Mouse (Mus musculus): ENCODE measurements around the gene Haus4. TPM values are rescaled to one million over a fixed set of nuclear protein-coding genes. Genes with fewer than 3 reads are reported as not detected.

Haus4 gene
- polyA plus RNA-seq, 1 experiment = 47.2 TPM

GRCm38 (mm10) chr14:54528446-54529111 lies 25.8 kb downstream of the Haus4 start:
- Histone ChIP-seq H3K4me1 (replicated peaks; ENCODE audit: control insufficient read depth, insufficient read depth, low read length) (peaks cover 13% of the 10 kb centered on the region), H3K27me3 (ENCODE audit: control insufficient read depth, insufficient read depth, low read length) (no peaks in the 10 kb centered on the region), H3K36me3 (ENCODE audit: control insufficient read depth, insufficient read depth, low read length) (no peaks in the 10 kb centered on the region), H3K4me3 (ENCODE audit: control insufficient read depth, insufficient read depth, low read length) (no peak overlapping the region), H3K27ac (ENCODE audit: control insufficient read depth, insufficient read depth, low read length) (no peak overlapping the region)
- 14% methylated on average over 17 of the region's 17 CpGs for WGBS
- DNase-seq = peak; percentile 89
- TF ChIP-seq POLR2A (IDR thresholded peaks at IDR 0.05; ENCODE audit: control insufficient read depth, extremely low read depth, insufficient read depth, low read length, poor library complexity) (no peak), CTCF (IDR thresholded peaks at IDR 0.05; ENCODE audit: borderline replicate concordance, control insufficient read depth, extremely low read depth, insufficient read depth, low read length, poor library complexity) (peak; percentile 24; the same call in 1 of the 2 replicates)

- TF ChIP-seq POLR2A (IDR thresholded peaks at IDR 0.05; ENCODE audit: control insufficient read depth, extremely low read depth, insufficient read depth, low read length, poor library complexity) (no peak), CTCF (IDR thresholded peaks at IDR 0.05; ENCODE audit: borderline replicate concordance, control insufficient read depth, extremely low read depth, insufficient read depth, low read length, poor library complexity) (no peak)
- WGBS = 14% methylated on average over 5 of the region's 5 CpGs
- H3K4me1 ChIP-seq (replicated peaks; ENCODE audit: control insufficient read depth, insufficient read depth, low read length) = peaks cover 13% of the 10 kb centered on the region
- no peaks in the 10 kb centered on the region for H3K36me3 ChIP-seq (ENCODE audit: control insufficient read depth, insufficient read depth, low read length)
- peak overlapping the region; percentile 10; the same call in 1 of the 2 replicates for H3K27ac ChIP-seq (ENCODE audit: control insufficient read depth, insufficient read depth, low read length)
- H3K27me3 ChIP-seq (ENCODE audit: control insufficient read depth, insufficient read depth, low read length) = no peaks in the 10 kb centered on the region
- no peak overlapping the region for H3K4me3 ChIP-seq (ENCODE audit: control insufficient read depth, insufficient read depth, low read length)
- DNase-seq = peak; percentile 22
These were observed 26.4 kb downstream of the Haus4 start for GRCm38 (mm10) chr14:54528007-54528393.

- Histone ChIP-seq H3K36me3 (ENCODE audit: control insufficient read depth, insufficient read depth, low read length) (no peaks in the 10 kb centered on the region), H3K27me3 (ENCODE audit: control insufficient read depth, insufficient read depth, low read length) (no peaks in the 10 kb centered on the region), H3K4me3 (ENCODE audit: control insufficient read depth, insufficient read depth, low read length) (0 out of 2 replicates have a peak overlapping the region, but pooled peaks have one; percentile 11), H3K4me1 (replicated peaks; ENCODE audit: control insufficient read depth, insufficient read depth, low read length) (peaks cover 17% of the 10 kb centered on the region), H3K27ac (ENCODE audit: control insufficient read depth, insufficient read depth, low read length) (no peak overlapping the region)
- 13% methylated on average over 18 of the region's 18 CpGs for WGBS
- peak; percentile 22 for DNase-seq
- TF ChIP-seq CTCF (IDR thresholded peaks at IDR 0.05; ENCODE audit: borderline replicate concordance, control insufficient read depth, extremely low read depth, insufficient read depth, low read length, poor library complexity) (no peak), POLR2A (IDR thresholded peaks at IDR 0.05; ENCODE audit: control insufficient read depth, extremely low read depth, insufficient read depth, low read length, poor library complexity) (no peak)
These were observed 27.0 kb downstream of the Haus4 start for GRCm38 (mm10) chr14:54527227-54528006.

GRCm38 (mm10) chr14:54523600-54523999 lies 30.8 kb downstream of the Haus4 start:
- no peaks in the 10 kb centered on the region for H3K36me3 ChIP-seq (ENCODE audit: control insufficient read depth, insufficient read depth, low read length)
- peaks cover 36% of the 10 kb centered on the region for H3K4me1 ChIP-seq (replicated peaks; ENCODE audit: control insufficient read depth, insufficient read depth, low read length)
- TF ChIP-seq CTCF (IDR thresholded peaks at IDR 0.05; ENCODE audit: borderline replicate concordance, control insufficient read depth, extremely low read depth, insufficient read depth, low read length, poor library complexity) (no peak), POLR2A (IDR thresholded peaks at IDR 0.05; ENCODE audit: control insufficient read depth, extremely low read depth, insufficient read depth, low read length, poor library complexity) (no peak)
- DNase-seq = no peak
- no peak overlapping the region for H3K4me3 ChIP-seq (ENCODE audit: control insufficient read depth, insufficient read depth, low read length)
- H3K27ac ChIP-seq (ENCODE audit: control insufficient read depth, insufficient read depth, low read length) = no peak overlapping the region
- WGBS = 56% methylated on average over 6 of the region's 6 CpGs
- H3K27me3 ChIP-seq (ENCODE audit: control insufficient read depth, insufficient read depth, low read length) = no peaks in the 10 kb centered on the region

GRCm38 (mm10) chr14:54516710-54517310 lies 37.6 kb downstream of the Haus4 start:
- 1% methylated on average over 17 of the region's 17 CpGs for WGBS

GRCm38 (mm10) chr14:54509774-54510173 lies 44.6 kb downstream of the Haus4 start:
- WGBS = 96% methylated on average over 9 of the region's 9 CpGs
- H3K4me1 ChIP-seq (replicated peaks; ENCODE audit: control insufficient read depth, insufficient read depth, low read length) = no peaks in the 10 kb centered on the region
- no peak overlapping the region for H3K27ac ChIP-seq (ENCODE audit: control insufficient read depth, insufficient read depth, low read length)
- no peak for DNase-seq
- no peaks in the 10 kb centered on the region for H3K27me3 ChIP-seq (ENCODE audit: control insufficient read depth, insufficient read depth, low read length)
- H3K36me3 ChIP-seq (ENCODE audit: control insufficient read depth, insufficient read depth, low read length) = peaks cover 75% of the 10 kb centered on the region
- TF ChIP-seq POLR2A (IDR thresholded peaks at IDR 0.05; ENCODE audit: control insufficient read depth, extremely low read depth, insufficient read depth, low read length, poor library complexity) = no peak
- no peak for TF ChIP-seq CTCF (IDR thresholded peaks at IDR 0.05; ENCODE audit: borderline replicate concordance, control insufficient read depth, extremely low read depth, insufficient read depth, low read length, poor library complexity)
- no peak overlapping the region for H3K4me3 ChIP-seq (ENCODE audit: control insufficient read depth, insufficient read depth, low read length)

More at GRCm38 (mm10) chr14:54516710-54517310, 37.6 kb downstream of the Haus4 start:
- H3K27me3 ChIP-seq (ENCODE audit: control insufficient read depth, insufficient read depth, low read length) = no peaks in the 10 kb centered on the region
- TF ChIP-seq POLR2A (IDR thresholded peaks at IDR 0.05; ENCODE audit: control insufficient read depth, extremely low read depth, insufficient read depth, low read length, poor library complexity) (no peak), CTCF (IDR thresholded peaks at IDR 0.05; ENCODE audit: borderline replicate concordance, control insufficient read depth, extremely low read depth, insufficient read depth, low read length, poor library complexity) (no peak)
- H3K4me1 ChIP-seq (replicated peaks; ENCODE audit: control insufficient read depth, insufficient read depth, low read length) = peaks cover 24% of the 10 kb centered on the region
- H3K36me3 ChIP-seq (ENCODE audit: control insufficient read depth, insufficient read depth, low read length) = peaks cover 30% of the 10 kb centered on the region
- H3K27ac ChIP-seq (ENCODE audit: control insufficient read depth, insufficient read depth, low read length) = no peak overlapping the region
- H3K4me3 ChIP-seq (ENCODE audit: control insufficient read depth, insufficient read depth, low read length) = peak overlapping the region; percentile 78
- no peak for DNase-seq
